Mouse (Mus musculus) gastrocnemius, postnatal 36 days (tissue): ENCODE results near the gene Prkg1. TPM values are rescaled to one million over a fixed set of nuclear protein-coding genes. Genes with fewer than 3 reads are reported as not detected.
"Not testable (repeated sequence)": the region's sequence is repeated elsewhere in the genome, so short reads cannot be mapped to it uniquely, and the experiment has no call there.

Source experiments
- DNase-seq, 2 experiments: peaks; one replicate each; pipeline ENCODE4 v3.0.0; 2022
- intact Hi-C: fragments of 180-260 bp; cut with DNase I; formaldehyde crosslinking; loops from one replicate; pipeline ENCODE4 v1.15.1; 2025
- total RNA-seq, 2 experiments: library from RNA; stranded (reverse); gene quantifications; 2 replicates each; pipeline ENCODE4 v1.2.3; 2021

Gene Prkg1
- total RNA-seq, 2 experiments from 2014 or later, result 23.1 to 37.4 TPM

DNA sequence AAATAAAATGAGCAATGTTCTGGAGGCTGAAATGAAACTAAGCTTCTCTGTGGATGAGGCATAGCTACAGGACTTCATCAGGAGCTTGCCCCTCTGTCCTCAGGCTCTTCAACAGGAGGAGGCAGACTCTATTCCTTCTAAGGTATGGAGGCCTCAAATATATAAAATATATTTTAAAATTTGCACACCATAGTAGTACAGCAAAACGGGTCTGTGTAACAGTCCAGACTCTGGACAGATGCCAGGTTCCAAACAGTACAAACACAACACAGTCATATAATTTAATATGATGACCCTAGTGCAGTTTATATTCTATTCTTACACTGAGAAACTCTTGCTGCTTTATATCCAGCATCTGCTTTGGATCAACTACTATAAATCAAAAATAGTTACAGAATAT, 423.9 kb downstream of the Prkg1 start:
- no peak for DNase-seq
- intact Hi-C loops, result loop anchor here (5.0 kb wide), 2 partner anchors 336 to 416 kb away; no protein-coding TSS in a partner anchor

DNA sequence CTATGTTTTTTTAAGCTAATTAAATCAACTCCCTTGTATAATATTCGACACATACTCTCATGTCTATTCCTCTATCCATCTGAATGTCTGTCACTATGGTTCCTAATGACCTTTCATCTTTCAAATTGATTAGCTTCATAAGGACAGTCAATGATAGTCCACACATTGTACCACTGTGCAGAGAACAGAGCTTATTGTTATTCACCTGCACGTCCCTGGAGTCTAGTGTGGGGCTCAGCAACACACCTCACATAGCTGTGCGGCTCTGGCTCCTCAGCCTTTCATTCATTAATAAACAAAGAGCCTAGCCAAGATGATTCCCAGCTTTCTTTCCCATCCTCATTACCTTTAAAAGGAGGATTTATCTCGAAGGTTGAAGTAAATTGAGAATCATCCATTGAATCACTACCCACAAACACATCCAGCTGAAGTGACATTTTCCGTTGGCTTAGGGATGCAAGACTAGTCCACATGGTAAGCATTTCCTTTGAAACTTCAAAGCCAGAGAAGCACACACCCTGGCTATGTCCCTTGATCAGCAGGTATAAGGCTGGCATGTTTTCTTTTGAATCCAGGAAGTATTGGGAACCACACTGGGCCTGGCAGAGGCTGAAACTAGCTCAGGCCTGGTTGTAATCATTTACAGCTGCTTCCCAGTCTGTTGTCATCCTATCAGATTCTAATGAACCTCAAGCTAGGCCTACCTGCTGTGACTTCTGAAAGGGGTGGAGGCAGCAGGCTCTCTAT, 426.3 kb downstream of the Prkg1 start:
- DNase-seq, result no peak
- intact Hi-C loops, result no loop called here

DNA sequence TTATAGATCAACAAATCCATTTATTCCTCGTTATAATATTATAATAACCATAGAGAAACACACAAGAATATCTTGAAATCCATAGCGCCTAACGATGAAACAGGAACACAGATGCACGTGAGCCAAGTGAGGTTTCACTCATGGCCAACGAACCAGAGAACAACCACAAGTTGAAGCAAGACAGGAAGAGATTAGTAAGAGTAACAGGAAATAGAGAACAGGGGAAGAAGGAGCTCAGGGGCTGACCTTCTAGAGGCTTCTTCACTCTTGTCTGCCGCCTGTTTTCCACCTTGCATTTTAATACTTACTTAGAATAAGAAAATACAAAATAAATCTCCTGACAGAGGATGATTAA, 427.0 kb downstream of the Prkg1 start:
- no peak for DNase-seq
- intact Hi-C loops, result no loop called here

- intact Hi-C loops, result no loop called here
- DNase-seq, result no peak
These were observed 427.5 kb downstream of the Prkg1 start for GRCm38 (mm10) chr19:31337163-31337862.

- intact Hi-C loops, result no loop called here
- no peak for DNase-seq
These were observed 428.5 kb downstream of the Prkg1 start for GRCm38 (mm10) chr19:31336381-31336780.

DNA sequence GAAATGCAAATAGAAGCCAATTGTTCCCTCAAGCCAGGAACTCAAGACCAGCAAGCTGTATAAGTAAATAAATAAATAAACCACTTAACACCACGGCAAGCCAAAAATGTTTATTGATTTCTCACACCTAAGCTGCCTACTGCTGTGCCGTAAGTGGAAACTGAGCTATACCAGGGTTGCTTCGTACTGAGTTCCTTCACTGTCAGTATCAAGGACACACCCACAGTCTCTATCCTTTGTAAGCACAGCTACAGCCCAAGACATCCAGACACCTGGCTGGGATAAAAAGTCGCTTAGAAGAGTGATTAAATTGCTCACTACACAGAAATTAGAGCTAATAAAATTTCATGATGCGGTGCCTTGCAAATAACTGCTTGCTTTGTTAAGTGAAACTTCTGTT, 434.9 kb downstream of the Prkg1 start:
- intact Hi-C loops, result no loop called here
- no peak for DNase-seq

GRCm38 (mm10) chr19:31304760-31305159, 460.1 kb downstream of the Prkg1 start:
- DNase-seq, result no peak
- intact Hi-C loops, result no loop called here

DNA sequence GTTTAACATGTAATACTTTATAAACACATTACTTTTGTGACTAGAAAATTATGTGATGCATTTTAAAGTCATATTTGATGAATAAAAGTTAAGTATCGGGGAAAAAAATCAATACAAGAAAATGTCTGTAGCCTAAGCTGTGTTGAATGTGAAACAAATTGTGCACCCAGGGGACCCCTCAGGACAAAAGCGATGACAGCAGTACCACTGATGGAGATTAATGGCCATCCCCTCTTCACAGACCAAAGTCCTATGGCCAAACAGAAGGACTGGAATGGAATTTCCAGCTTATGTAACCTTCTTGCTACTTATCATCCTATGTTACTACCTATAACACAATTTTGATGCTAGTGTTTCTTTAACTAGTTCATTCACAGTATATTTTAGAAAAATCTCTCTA, 473.6 kb downstream of the Prkg1 start:
- intact Hi-C loops, result no loop called here
- DNase-seq, result no peak

DNA sequence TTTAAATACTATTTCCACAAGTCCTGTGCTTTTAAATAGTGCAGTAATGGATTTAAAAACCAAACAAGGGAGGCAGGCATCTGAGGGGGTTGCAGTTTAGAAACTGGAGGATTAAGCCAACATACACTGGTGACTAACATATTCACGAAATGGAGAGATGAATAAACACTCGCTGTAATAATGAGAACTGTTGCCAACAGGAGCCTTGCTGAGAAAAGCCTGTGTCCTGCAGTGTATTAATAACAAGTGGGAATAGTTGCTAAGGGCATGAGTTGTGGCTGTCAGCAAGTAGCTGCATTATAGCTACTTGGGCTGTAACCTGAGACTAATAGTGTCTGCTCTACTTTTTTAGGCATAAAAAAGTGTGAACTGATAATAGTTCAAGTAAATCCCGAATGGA, 480.3 kb downstream of the Prkg1 start:
- DNase-seq, result no peak
- intact Hi-C loops, result no loop called here

DNA sequence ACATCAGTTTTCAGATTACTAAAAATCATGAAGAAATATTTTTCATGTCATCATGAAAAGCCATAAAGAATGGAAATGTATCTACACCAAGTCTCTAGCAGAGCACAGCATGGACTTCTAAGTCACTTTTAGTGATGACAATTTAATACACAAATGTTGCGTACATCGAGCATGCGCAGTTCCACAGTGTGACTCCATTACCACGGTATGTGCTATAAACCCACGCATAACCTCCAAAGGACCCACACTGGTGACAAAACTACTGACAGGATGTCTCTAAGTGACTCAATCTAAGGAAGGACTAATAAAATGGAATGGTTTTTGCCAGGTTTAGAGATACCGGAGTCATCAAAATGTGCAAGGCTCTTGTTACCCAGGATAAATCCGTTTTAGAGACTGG, 480.7 kb downstream of the Prkg1 start:
- no peak for DNase-seq
- intact Hi-C loops, result no loop called here

GRCm38 (mm10) chr19:31283617-31284016, 481.2 kb downstream of the Prkg1 start:
- intact Hi-C loops, result no loop called here
- DNase-seq, result no peak

- intact Hi-C loops, result no loop called here
- peak in 1 of 2 experiments; percentile 23 for DNase-seq
These were observed 484.9 kb downstream of the Prkg1 start for GRCm38 (mm10) chr19:31279797-31280486.

GRCm38 (mm10) chr19:31262438-31262837, 502.4 kb downstream of the Prkg1 start:
- DNase-seq, result no peak
- intact Hi-C loops, result no loop called here

GRCm38 (mm10) chr19:31260494-31260893, 504.3 kb downstream of the Prkg1 start:
- intact Hi-C loops, result no loop called here
- DNase-seq, result no peak

DNA sequence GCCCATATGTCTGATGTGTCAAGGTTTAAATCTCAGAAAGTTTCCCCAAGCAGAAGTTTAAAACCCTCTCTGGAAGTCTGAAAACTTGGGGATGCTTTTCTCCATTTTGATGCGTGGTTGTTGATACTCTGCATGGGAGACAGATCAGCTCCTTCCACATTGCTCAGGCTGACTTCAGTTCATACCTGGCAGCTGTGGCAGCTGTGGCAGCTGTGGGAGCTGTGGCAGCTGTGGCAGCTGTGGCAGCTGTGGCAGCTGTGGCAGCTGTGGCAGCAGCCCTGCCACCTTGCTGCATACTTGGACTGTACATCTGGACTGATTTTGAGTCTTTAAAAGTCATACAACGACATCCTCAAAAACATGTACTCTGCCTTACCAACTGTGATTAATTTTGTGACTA, 509.1 kb downstream of the Prkg1 start:
- intact Hi-C loops, result no loop called here
- DNase-seq, result no peak

DNA sequence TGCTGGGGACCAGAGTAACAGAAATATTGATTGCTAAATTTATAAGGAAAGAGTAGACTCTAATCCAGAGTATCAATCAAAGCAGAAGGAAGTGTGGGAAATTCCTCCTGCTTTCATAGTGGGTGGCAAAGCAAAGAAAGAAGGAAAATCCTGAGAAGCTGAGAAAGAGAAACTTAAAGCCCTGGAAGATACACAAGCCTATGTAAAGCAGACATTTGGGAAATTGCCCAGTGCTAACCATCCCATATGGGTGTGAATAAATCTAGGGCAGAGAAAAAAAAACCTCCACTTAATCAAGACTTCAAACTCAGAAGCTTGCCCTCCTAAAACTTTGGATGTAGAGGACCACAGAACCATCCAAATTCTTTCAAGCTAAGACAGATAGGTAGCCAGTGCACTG, 532.4 kb downstream of the Prkg1 start:
- DNase-seq, result no peak
- intact Hi-C loops, result no loop called here

- intact Hi-C loops, result no loop called here
- DNase-seq, result no peak
These were observed 536.4 kb downstream of the Prkg1 start for GRCm38 (mm10) chr19:31228385-31228784.

DNA sequence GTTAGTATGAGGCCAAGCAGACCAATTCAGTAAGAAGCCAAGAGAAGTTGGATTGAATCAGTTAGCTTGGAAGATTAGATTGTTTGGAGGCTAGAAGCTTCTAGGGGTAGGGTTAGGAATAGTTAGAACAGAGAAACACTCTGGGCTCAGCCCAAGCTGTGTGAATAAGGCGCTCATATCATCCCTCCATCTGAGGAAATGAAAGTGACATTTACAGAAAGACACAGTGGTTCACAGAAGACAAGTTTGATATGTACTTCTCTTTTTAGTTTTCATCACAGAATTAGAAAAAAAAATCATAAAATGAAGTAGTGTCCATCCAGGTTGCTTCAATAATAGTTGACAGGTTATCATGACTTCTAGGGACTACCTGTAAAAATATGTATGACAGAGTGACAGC, 541.4 kb downstream of the Prkg1 start:
- intact Hi-C loops, result no loop called here
- DNase-seq, result no peak

- intact Hi-C loops, DNase-seq: not testable (repeated sequence)
These were observed 545.6 kb downstream of the Prkg1 start for GRCm38 (mm10) chr19:31219261-31219660.

GRCm38 (mm10) chr19:31210850-31211249, 554.0 kb downstream of the Prkg1 start:
- no peak for DNase-seq
- intact Hi-C loops, result no loop called here

GRCm38 (mm10) chr19:31210449-31210848, 554.4 kb downstream of the Prkg1 start:
- no peak for DNase-seq
- intact Hi-C loops, result no loop called here

GRCm38 (mm10) chr19:31199583-31199982, 565.2 kb downstream of the Prkg1 start:
- intact Hi-C loops, result no loop called here
- DNase-seq, result no peak
